Mouse (Mus musculus) right cerebral cortex, postnatal 10 days (tissue): ENCODE measurements around the gene Cebpg.
A peak's percentile ranks its signal among the peaks of the same experiment; 100 is the strongest.

Experiments
- DNase-seq, 2 experiments: peaks; one replicate each; pipeline ENCODE4 v3.0.0; 2021; ENCODE audit warnings: low spot score in 2 of 2

Cebpg gene

GRCm38 (mm10) chr7:35056436-35056864 is at the start of gene Cebpg:
Gene Cebpg (minus strand): TSS chr7:35056573.
- DNase-seq: peak; percentile 96 to 97

DNA sequence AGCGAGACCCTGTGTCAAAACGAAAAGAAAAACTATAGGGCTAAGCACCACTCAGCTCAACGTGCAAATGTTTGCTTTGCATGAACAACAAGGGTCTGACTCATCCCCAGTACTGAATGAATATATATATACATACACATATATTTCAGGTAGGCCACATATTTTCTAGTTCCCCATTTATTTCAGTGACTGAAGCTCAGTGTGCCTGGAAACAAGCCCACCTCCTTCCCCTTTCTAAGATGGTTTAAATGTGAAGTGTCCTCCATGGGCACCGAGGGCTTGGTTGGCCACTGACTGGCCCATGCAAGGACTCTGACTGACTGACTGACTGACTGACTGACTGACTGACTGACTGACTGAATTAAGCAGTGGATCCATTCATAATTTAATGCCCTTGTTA is 43.2 kb upstream of the Cebpg start:
- no peak for DNase-seq

DNA sequence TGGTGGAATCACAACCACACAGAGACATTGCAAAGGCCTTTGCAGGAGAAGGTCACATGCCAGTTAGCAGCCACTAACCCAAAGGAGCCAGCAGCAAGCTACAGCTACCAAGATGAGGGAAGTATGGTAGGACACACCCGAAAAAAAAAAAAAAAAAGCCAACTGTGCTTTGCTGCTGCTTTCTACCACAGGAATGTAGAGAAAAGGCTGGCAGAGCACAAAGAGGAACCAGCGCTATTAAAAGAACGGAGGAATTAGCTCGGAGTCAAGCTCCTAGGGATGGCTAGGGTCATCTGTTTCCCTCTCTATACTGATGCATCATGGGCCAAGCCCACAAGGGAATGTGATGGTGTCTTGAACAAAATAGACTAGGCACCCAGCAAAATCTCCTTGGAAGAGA is 42.4 kb upstream of the Cebpg start:
- no peak for DNase-seq

GRCm38 (mm10) chr7:35094975-35095678 is 38.8 kb upstream of the Cebpg start:
- no peak for DNase-seq

DNA sequence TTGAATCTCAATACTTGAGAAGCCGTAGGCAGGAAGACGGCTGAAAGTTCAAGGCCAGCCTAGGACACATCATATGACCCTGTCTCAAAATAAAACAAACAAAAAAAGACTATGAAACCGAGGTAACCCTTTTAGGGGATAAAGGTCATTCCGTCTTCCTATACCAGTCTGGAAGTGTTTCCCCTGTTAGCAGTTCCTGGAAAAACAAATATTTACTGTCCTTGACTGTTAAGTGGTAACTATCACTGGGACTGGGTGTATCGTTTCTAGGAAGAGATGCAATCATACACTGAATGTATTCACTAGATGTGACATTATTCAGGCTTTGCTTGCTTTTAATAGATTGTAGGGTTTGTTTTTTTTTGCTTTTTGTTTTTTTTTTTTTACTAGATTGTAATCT is 34.2 kb upstream of the Cebpg start:
- no peak for DNase-seq

- DNase-seq: peak; percentile 61 to 62
Measured at GRCm38 (mm10) chr7:35086271-35086861, 30.0 kb upstream of the Cebpg start.

DNA sequence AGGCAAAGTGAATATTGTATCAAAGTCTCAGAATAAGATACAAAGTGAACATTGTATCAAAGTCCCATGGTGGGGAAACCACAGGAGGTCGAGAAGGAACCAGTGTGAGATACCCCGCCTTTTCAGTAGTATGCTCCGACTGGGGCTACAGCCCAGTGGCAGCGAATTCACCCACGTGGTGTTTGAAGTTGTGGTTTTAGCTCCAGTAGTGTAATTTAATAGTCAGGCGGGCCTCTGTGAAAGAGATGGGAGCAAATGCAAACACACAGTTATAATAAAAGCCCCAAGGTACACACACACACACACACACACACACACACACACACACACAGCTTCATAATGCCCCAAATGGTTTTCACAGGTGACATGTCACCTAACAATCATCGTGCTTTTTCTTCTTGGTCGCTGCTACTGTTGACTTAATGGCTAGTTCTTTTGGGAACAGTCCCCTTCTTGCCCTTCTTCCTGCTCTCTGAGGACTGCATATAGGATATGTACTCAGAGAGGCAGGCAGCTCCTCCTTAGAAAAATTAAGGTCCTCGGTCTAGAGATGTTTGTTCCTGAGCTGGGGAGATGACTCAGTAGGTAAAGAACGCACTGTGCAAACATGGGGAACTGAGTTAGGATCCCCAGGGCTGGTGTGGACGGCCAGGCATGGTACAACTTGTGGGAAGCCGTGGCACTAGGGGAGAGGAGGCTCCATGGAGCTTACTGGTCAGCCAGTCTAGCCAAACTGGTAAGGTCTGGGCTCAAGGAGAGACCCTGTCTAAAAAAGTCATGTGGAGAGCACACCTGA is 28.4 kb upstream of the Cebpg start:
- DNase-seq: no peak

- no peak for DNase-seq
Measured at GRCm38 (mm10) chr7:35081406-35082104, 25.2 kb upstream of the Cebpg start.

DNA sequence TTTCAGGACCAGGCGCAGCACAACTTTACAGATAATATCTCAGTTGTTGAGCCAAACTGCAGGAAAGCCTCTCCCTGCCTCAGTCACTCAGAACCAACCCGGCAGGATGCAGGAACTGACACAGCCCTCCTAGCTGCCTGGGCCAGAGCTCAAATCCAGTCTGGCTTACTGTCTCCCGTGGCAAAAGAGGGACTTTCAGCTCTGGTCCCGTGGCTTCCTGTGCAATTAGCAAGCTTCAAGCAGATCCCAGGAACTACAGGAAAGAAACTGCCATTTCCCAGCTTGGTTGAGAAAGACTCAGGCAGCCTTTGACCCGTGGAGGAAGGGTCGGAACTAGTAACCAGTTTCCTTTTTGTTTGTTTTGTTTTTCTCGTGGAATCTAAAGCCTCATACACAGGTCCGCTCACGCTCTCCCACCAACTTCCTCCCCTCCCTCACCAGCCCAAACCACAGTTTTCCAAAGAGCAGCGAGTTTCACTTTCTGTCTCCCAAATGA is 24.5 kb upstream of the Cebpg start:
- no peak for DNase-seq

DNA sequence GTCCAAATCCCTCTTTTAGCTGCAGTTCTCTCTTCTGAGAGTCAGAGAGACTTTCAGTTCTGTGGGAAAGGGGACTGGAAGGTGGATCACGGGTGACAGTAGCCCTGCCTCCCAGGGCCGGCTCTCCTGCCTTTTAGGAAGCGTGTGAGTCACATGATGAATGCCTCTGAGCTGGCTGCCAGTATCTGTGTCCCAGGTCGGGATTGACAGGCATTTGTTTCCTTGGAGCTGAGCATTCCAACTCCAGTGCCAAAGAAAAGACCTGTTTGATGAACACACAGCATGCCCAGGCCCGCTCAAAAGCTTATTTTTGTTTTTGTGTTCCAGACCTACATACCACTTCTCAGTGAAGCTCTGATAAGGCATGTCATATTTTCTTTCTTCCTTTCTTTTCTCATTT is 20.3 kb upstream of the Cebpg start:
- DNase-seq: no peak

- no peak for DNase-seq
Measured at GRCm38 (mm10) chr7:35066640-35067212, 10.4 kb upstream of the Cebpg start.

GRCm38 (mm10) chr7:35065958-35066357 is 9.6 kb upstream of the Cebpg start:
- no peak for DNase-seq

DNA sequence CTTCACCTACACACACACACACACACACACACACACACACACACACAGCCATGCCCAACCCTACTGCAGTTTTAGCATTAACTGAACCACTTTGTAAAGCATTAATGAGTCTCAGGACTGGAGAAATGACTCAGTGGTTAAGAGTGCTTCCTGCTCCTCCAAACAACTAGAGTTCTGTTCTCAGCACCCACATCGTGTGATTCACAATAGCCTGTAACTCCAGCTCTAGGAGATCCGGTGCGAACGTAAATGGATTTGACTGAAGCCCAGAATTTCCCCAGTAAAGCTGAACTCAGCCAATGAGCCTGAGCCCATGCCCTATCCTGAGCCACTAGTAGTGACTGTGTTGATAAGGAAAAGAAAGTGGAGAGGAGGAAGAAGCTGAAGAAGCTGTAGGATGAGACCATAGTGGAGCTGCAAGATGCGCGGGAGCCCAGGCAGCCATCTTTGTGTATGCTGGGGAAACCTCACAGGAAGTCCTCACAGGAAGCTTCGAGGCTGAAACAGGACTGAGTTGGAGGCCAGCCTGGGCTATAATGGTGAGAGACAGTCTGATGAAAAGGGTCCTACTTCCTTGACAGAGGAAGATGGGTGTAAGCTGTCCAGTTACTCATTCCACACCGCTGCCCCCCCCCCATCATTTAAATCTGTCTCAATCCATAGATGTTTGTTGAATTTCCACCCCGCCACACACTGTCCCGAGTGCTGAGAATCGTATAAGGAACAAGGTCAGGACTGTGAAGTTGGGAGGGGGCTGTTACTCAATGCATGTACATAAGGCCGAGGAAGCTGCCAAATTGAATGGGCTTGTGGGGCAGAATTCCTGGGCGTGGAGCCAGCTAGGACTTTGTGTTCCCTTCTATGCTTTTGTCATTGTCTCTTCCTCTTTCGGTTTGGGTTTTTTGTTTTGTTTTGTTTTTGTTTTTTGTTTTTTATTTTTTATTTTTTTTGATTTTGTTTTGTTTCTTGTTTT is 8.2 kb upstream of the Cebpg start:
- DNase-seq: peak; percentile 57 to 73

DNA sequence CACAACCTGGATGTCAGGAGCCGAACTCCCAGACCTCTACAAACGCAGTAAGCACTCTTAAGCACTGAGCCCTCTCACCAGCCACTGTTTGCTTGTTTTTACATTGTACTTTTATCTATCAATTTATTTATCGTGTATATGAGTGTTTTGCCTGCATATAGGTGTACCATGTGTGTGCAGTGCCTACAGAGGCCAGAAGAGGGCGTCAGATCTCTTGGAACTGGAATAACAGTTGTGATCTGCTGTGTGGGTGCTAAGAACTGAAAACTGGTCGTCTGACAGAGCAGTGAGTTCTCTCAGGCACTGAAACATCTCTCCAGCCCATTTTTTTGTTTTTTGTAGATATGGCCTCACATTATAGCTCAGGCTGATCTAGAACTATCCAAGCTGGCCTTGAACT is 3.1 kb upstream of the Cebpg start:
- DNase-seq: no peak

DNA sequence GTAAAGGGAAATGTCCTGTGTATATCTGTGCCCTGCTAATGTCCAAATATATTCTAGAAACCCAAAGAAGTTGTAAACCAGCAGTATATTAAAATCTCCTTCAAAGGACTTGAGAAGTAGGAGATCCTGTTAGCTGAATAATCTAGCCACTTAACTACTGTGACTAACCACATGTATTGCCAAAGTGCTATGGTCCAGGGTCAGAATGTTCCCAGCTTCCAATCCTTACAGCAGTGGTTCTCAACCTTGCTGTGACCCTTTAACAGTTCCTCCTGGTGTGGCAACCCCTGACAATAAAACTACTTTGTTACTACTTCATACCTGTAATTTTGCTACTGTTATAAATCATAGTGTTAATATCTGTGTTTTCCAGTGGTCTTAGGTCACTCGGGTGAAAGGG is 2.0 kb upstream of the Cebpg start:
- DNase-seq: no peak

GRCm38 (mm10) chr7:35057569-35057968 is 1.2 kb upstream of the Cebpg start:
- no peak for DNase-seq

DNA sequence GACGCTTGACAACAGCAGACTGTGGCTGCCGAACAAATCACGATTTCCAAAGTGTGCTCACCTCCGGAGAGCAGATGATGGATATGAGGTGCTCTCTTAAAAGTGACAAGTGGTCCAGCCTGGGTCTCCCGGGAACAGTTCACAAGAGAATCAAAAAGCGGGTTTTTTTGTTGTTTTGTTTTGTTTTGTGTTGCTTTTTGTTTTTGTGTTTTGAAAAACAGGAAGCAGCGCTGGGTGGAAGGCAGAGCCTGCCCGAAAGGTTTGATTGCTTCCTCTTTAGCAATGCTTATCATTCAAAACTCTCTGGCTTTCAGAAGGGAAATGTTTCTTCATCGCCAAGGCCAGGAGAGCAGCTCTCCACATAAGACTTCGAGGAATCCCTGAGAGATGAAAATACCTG is 626 bp upstream of the Cebpg start:
- DNase-seq: no peak

- peak; percentile 84 to 87 for DNase-seq
Measured at GRCm38 (mm10) chr7:35055619-35056435, 546 bp downstream of the Cebpg start.

DNA sequence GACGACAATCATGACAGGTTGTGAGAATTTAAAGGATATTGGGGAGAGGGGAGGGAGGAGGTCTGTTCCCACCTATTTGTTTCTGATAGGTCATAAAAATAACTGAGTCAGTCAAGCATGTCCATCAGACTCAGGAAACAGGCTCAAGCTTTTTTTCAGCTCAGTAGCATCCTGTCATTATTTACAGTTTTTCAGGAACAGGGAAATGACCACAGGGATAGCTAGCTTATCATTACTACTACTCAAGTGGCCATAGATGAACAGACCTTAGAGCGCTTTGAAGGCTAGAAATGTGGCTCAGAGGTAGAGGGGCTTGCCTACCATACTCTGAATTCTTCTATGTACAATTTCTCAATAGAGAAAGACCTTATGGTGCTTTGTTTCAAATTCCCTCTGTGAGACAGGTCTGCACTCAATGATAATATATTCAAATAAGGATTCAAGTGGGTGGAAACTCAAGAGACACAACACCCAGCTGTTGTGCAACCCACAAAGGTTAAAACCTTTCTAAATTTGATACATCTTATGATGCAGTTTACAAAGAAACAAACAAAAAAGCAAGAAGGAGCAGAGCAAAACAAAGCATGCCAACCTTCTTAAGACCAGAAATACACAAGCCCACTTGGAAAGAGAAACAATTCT is 1.3 kb downstream of the Cebpg start:
- DNase-seq: no peak
